Mouse (Mus musculus): ENCODE measurements around the gene Ltf.

Ltf gene

DNA sequence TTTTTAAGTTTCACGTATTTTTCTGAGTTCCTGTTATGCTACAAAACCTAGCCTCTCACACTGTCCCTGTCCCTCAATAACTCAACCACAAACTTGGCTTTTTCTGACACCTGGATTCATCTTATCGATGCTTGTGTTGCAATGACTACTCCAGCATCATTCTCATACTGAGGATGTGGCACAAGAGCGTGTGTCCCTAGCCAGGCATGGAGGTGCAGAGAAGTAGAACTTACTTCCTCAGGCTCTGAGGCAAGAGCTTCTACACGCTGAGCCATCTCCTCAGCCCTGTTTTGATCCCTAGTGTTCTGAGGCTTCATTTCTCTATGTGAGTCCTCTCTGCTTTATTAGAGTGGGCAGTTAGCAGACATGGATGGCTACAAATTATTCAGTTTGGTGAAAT lies 14.6 kb downstream of the Ltf start:
- in situ Hi-C loops (cut with MboI, MseI), result no loop called here

DNA sequence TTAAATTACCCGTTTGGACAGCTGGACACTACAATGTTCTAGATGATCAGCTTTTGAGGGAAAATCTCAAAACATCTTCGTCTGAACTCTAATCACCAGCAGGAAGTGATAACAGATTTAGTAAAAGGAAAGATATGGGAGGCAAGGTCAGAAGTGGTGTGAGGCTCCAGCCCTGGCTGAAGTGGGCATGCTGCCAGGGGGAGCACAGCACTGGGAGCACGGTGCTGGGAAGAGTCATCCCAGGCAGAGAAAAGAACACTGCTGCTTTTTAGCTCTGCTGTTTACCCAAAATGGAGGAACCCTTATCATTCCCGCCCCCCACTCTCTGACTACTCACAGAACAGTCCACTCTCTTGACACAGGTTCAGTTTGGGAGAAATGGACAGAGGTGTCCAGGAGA lies 20.9 kb downstream of the Ltf start:
- in situ Hi-C loops (cut with MboI, MseI), result no loop called here

DNA sequence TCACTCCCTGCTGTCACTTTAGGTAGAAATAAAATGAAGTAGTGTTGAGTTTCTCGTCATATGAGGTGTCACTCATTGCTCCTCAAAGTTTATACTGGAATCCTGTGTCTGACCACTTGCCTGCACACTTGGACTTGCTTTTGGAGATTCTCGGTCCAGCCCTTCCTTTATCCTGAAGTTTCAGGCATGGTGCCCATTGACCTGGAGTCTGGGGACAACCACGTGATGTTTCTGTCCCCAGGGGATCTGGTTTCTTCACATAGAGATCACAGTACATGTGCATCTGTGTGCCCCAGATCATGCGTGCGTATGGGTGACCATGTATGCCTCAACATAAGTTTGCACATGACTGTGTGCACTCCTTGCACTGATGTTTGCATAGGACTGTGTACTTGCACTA lies 23.2 kb downstream of the Ltf start:
- in situ Hi-C loops (cut with MboI, MseI), result no loop called here

DNA sequence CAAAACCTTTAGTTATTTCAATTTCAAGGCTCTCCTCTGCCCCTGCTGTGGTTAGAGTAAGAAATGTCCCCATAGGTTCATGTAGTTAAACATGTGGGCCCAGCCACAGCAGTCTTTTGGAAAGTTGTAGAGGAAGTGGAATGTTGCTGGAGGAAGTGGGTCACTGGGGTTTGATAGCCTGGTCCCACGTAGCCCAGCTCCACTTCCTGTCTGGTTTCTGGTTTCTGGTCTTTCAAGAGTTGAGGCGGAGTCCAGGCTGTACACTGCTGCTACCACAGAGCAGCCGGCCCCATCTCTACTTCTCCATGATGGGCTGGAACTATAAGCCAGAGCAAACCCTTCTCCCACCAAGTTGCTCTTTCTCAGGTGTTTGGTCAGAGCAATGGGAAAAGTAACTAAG lies 27.2 kb downstream of the Ltf start:
- in situ Hi-C loops (cut with MboI, MseI), result no loop called here

DNA sequence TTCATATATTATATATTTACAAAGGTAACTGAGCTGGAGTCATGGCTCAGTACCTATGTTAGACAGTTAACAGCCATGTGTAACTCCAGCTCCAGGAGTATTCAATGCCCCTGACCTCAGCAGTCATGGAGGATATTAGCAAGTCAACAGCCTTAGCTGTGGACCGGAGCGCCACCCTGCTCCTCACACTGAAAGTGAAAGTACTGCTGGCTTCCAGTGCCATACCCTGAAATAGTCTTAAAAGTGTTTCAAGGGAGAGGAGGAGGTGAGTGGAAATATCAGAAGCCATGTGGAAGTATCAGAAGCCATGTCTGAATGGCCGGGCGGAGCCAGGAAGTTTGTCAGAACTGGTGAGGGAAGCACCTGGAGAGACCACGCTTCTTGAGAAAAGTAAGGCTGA lies 28.2 kb downstream of the Ltf start:
- in situ Hi-C loops (cut with MboI, MseI), result no loop called here

DNA sequence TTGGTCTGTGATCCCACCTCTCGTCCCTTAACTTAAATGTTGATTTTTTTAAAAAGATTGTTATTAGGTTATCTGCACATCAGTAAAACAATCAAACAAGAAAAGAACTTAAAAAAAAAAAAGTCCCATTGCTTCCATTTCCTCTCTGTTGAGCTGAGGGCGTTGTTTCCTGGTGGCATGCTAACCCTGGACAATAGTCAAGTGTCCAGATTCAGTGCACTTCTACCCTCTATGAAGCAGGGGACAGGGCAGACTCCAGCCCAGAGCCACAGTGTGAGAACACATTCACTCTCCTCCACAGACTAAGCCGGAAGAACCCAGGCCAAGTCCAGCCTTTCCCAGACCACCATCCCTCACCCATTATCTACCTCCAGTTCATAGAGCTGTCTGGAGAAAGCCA lies 29.4 kb downstream of the Ltf start:
- in situ Hi-C loops (cut with MboI, MseI), result no loop called here

DNA sequence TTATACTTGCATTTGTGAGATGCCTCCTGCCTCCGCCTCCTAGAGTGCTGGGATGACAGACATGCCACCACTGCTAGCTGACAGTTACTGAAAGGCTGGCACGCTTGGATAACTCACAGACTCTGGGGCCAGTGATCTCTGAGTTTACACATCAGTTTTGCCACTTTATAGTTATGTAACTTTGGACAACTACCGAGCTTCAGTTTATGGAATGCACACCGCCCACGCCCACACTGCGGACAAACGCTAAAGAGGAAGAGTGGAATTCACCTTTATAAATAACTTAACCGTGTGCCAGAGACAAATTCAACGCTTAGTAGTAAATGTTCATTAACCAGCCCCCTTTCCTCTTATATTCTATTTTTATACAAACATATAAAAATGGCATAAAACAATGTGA lies 35.9 kb downstream of the Ltf start:
- in situ Hi-C loops (cut with MboI, MseI), result loop anchor here (5.0 kb wide), 1 partner anchor 58 kb away; no protein-coding TSS in a partner anchor

DNA sequence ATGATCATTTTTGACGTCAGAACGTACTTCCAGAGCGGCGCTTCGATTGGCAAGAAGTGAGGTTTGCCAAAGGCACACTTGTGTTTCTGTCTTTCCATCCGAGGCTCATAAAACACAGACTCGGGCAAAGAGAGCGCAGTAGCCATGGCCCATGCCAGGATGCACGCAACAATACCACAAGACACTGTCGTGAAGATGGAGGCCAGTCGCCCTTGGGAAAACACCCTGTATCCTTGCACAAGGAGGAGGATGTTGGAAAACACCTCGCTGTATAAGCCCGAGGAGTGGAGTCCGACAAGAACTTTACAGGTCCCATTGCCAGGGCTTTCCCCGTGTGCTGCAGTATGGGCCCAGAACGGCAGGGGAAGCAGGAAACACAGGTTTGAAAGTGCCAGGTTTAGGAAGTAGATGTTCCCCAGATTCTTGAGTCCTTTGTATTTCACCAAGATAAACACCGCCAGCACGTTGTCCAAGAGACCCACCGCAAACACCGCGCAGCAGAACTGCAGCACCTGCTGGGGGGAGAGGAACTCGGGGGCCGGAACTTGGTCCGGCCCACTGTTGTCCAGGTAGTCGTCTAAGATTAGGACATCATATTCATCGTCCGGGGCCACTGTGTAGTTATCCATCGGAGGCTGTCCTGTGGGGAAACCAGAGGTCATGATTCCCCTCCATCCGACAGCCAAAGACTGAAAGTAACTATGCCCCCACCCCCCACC lies 36.9 kb downstream of the Ltf start:
- in situ Hi-C loops (cut with MboI, MseI), result loop anchor here (5.0 kb wide), 1 partner anchor 59 kb away; no protein-coding TSS in a partner anchor

DNA sequence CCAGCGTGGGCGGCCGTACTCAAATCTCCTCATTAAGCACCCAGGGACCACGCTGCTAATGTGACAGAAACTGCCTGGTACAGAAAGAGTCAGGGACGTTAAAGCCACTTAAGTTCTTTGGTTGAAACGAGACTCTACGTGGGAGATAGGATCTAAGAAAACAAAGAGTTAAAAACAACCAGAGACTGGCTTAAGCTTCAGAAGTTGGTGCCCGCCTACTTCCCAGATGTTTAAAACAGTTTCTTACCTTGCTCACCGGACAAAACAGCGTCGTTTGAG lies 37.4 kb downstream of the Ltf start:
- in situ Hi-C loops (cut with MboI, MseI), result loop anchor here (5.0 kb wide), 1 partner anchor 59 kb away; no protein-coding TSS in a partner anchor

DNA sequence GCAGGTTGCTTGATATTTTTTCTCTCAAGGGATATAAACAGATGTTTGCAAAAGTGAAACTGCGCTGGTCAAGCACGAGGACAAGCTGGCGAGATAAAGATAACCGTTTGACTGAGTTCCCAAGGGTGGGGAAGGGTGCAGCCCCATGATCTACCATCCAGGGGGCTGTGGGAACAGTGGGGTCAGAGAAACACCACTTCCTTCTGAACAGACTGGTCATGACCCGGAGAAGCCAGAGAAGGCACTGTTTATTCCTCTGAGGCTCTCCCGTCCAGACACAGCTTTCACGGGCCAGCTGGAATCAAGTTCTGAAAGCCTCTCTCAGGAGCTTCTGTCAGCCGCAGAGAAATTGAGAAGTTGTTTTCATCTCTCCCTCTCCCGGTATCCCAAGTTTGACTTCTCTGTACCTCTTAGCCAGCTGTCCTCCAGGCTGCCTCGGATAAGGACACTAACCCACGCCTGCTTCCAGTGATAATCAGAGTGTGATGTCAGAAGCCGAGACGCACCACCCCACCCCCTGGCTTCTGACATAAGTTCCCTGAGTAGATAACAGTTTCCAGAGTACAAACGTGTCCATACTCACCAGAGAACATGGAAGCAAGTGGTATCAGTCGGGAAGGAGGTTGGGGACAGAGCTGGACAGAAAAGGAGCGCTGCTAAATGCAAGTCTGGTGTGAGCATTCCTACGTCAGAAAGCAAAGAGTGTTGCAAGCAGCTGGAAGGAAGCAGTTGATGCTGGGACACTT lies 37.9 kb downstream of the Ltf start, which contains the start of gene Ccrl2:
Gene Ccrl2 (minus strand): TSS at position 722 of the 746 bp plus-strand sequence.
- in situ Hi-C loops (cut with MboI, MseI), result loop anchor here (5.0 kb wide), 1 partner anchor 60 kb away; no protein-coding TSS in a partner anchor

DNA sequence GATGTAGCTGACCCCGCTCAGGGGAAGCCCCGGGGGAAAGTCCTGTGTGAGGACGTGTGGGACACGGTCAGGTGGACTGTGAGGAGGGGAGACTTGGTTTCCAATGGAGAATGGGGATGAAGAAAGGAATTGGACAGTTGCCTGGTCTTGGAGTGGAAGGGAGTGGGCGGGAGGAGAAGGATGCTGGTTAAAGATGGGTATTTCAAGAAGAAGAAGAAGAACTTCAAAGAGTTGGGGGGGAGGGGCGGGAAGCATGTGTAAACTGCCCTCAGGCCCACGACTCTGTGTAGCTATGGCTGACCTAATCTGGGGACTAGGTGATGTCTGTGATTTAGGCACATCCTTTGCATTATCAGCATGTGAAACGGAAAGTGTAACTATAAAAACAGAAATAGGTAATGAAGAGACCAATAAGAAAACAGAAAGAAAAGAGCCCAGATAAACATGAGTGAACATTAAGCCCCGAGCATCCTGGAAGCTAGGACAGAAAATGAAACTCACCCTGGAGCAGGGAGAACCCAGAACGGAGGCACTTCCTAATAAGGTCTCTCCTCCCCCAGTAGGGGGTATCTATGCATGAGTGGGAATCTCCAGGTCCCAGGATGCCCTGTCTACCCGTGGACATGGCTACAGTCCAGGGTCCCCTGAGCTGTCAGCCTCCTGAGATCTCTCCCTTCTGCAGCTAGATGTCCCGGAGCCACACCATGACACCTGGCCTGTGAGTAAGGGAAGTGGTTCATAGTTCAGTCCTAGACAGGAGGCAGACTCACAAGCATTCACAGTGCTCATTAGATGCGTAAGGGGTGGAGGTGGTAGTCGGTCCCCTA lies 38.7 kb downstream of the Ltf start:
- in situ Hi-C loops (cut with MboI, MseI), result loop anchor here (5.0 kb wide), 1 partner anchor 60 kb away; no protein-coding TSS in a partner anchor

DNA sequence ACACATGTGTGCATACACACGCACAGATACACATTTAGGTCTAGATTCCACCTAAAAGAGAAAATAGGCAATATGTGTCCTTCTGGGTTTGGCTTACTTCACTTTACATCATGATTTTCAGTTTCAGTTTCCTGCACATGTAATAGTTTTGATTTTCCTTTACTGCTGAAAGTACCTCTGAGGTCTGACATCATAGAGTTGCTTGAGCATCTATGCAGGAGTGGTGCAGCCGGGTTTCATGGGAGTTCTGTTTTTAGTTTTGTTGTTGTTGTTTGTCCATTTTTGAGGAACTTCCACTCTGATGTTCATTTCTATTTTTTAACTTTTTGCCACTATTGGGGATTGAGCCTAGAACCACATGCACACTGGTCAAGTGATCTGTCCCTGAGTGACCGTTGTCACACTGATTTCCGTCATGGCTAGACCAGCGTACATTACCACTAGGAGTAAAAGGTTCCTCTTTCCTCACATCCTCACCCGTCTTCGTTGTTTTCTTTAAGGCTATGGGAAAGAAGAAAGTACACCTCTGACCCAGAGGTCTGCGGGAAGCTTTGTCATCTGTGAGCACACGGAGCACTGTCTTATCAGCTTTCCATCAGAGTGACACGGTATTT lies 40.0 kb downstream of the Ltf start:
- in situ Hi-C loops (cut with MboI, MseI), result loop anchor here (5.0 kb wide), 1 partner anchor 62 kb away; no protein-coding TSS in a partner anchor

DNA sequence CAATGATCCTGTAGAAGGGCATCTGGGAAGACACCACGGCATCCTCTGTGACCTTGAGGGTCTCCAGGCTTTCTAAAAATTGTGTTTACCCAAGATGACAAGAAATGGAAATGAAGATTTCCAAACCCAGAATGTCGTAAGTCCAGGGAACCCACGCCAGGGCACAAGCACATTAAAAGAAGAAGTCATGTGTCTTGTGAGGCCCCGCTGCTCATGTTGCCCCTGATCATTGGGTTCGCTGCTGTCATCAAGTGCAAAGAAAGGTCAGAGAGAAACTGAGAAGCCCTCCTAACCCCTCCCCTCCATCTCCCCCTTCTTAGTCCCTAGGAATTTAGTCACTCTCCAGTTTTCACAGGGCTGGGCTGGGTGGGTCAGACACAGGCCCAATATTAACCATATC lies 43.8 kb downstream of the Ltf start:
- in situ Hi-C loops (cut with MboI, MseI), result no loop called here

DNA sequence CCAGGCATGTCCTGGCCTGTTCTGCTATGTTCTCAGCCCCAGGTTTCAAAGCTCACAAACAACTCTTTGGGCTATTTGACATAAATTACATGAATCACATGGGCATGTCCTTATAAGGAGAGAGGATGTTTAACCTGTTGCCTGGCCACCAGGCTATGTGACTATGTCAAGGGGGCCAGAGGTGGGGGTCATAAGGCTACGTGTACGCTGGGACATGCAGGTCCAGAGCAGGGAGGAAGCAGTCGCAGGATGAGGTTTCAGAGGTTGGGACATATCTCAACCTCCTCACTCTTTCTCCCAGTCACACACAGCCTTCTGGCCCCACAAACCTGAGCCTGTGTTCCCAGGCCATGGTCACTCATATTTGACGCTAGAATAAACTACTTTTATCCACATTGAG lies 48.0 kb downstream of the Ltf start:
- in situ Hi-C loops (cut with MboI, MseI), result no loop called here

DNA sequence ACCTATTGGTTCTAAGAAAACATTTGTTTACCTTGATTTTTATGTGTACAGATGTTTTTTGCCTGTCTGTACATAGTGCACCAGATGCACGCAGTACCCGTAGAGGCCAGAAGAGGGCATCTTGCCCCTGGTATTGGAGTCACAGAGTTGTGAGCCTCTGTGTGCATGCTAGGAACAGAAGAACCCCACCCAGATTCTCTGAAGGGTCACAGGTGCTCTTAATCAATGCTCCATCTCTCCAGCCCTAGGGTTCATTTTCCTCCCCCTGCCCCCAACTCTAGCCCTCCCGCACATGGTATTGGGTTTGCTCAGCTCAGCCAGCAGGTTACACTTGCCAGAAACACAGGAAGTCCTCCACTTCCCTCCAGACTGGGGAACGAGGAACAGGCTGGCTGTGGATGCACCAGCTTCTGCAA lies 51.5 kb downstream of the Ltf start:
- in situ Hi-C loops (cut with MboI, MseI), result no loop called here

DNA sequence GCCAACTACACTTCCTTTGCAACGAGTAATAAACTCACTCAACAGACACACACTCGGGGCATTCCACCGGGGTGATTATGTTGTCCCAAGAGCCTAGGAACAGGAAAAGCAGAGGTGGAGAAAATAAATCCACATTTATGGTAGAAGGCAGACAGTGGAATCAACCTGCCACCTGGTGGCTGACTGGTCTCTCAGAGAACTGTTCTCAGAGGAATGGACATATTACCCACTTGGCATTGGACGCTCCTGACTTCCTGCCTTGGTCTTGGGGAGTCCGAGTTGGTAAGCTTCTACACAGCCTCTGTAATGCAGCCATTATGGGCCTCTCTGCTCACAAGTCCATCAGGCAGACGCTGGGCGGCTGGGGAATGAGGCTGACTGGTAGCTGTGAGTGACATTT lies 53.1 kb downstream of the Ltf start:
- in situ Hi-C loops (cut with MboI, MseI), result no loop called here

DNA sequence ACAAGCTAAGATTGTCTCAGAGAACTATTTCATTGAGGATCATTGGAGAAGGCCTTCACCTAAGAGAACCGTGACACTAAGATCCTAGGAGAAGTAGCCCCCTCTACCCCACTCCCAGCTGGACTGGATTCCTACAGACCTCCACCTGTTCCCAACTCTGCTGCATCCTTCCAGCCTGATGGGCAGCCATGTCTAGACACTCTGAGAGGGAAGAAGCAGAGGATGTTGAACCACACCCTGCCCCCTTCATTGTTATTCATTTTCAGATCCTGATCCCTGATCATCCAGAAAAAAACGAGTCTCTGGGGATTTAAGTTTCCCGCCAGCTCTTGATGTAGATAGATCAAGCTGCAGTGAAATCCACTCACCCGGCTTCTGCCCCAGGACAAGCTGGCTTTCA lies 53.9 kb downstream of the Ltf start:
- in situ Hi-C loops (cut with MboI, MseI), result no loop called here

DNA sequence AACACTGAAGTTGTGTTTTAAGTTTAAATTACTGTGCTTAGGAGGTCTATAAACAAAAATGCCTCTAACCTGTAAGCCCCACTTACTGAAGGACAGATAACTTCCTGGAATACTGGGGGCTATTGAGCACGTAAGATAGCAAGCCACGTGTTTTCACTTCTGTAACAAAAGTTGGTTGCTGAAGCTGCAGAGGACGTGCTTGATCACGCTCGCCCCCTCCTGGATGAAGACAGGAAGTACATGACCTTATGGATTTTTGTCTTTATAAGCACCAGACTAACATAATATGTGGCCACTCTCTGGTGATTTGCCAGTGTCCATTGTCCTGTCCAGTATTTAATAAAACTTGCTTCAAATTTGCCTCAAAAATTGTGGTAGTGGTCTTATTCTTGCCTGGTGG lies 58.7 kb downstream of the Ltf start:
- in situ Hi-C loops (cut with MboI, MseI), result no loop called here

DNA sequence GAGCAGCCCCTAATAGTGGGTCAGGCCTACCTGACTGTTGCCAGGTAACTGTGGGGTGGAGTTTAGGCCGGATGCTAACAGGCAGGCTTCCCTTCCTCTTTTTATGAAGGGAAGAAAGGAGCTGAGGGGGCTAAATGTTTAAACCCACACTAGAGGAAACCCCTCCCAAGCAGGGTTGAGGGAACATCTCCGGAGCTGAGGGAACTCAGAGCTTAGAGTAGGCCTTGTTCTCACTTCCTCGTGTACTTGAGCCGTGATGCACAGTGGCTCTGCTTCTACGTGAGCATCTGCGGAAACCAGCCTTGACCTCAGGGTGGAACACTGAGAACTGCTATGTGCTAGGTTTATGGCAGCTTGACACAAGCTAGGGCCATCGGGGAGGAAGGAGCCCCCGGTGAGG lies 61.7 kb downstream of the Ltf start:
- in situ Hi-C loops (cut with MboI, MseI), result no loop called here

DNA sequence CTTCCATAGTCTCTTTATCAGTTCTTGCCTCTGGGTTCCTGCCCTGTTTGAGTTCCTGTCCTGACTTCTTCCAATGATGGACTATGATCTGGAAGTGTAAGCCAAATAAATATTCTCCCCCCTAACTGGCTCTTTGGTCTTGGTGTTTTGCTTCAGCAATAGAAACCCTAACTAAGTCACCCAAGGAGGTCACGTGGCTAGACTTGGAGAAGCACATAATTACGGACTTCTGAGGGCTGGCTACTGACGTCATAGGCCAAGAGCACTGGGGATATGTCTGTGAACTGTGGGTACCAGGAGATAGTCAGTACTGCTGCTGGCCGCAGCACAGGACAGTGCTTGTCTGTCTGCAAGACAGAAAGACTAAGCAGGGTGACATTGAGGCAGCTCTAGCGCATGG lies 62.7 kb downstream of the Ltf start:
- in situ Hi-C loops (cut with MboI, MseI), result no loop called here

DNA sequence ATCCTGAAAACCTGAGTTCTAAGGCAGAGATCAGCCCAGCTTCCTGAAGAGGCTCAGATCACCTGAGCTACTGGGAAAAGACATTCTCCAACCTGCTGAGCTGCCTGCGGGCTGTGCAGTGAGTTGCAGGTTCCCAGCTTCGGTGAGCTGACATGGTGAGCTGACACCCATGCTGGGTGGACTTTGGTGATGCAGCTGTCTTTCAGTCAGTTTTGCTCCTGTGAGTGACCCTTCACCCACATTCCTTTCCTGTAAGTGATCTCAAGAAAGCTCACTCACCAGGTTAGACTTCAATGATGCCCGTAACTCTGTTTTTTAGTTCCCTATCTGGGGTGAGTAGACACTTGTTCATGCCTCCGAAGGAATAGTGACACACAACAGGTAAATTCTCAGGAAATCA lies 66.3 kb downstream of the Ltf start:
- in situ Hi-C loops (cut with MboI, MseI), result no loop called here

DNA sequence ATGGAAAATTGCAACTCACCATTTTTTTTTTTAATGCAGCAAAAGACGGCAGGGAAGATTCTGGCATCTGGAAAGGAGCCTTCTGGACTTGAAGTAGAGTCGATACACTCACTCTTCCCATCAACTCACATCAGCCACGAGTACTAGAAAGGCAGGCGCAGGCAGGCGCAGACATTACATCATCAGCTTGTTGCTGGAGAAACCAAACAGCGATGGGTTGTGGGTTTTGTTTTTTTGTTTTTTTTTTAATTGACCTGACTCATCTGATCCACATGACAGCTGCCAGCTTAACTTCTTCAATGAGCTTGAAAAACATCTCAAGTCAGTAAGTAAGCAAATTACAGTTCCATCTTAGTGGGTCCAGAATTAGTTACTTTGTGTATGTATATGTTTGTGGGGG lies 67.1 kb downstream of the Ltf start:
- in situ Hi-C loops (cut with MboI, MseI), result no loop called here

Measured in T-helper 2 cell (primary cell).